Mouse (Mus musculus) monocyte, adult 5-6 weeks (primary cell): ENCODE measurements around the gene Sema4b. TPM values are rescaled to one million over a fixed set of nuclear protein-coding genes. Genes with fewer than 3 reads are reported as not detected.

Source experiments
- ATAC-seq: fragments of 153-309, 156-312 bp; replicated peaks from 2 replicates; pipeline ENCODE4 v1.8.0; 2017; ENCODE audit warnings: mild to moderate bottlenecking; ENCODE audit not compliant: low TSS enrichment, insufficient number of reproducible peaks, severe bottlenecking, poor library complexity, low FRiP score
- total RNA-seq: library from RNA; stranded (forward); fragments of 200-1000, 200-491, 200-594 nt; gene quantifications from 3 replicates; pipeline ENCODE4 v1.2.3, GENCODE M21; 2017

The Sema4b gene
- total RNA-seq, 1 experiment from 2014 or later: 7.4 TPM

DNA sequence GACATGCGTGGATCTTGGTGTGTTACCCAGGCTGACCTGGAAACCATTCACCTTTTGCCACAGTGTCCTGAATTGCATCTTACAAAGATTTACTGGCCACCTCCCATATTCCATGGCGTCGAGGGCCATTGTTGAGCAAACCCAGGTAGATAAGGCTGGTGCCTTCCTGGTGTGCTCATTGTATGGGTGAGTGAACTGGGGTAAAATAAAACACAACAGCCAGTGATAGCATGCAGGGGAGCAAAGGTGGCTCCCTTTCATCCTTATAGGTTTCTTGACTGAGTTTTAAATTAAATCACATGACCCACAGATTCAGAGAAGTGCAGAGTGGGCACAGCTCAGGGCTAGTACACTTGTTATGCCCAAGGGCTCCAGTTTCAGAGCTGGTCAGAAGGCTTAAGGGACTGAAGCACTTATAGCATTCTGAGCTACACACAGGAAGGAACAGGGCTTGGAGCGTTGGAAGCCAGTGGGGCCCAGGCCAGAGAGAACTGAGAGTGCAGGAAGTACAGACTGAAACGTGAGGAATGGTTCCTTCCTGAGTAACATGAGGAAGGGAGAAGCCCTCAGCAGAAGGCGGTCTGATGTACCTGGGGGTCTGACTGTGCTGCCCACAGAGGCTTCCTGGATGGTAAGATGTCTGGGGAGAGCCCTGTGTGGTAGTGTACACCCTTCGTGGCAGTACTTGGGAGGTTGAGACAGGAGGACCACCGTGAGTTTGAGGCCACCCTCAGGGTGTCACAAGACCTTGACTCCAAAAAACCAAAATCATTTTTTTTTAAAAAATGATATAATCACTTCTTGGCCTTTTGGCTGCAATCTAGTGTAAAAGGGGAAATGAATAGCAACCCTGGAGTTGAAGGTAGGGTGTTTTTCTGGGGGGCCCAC lies 14.3 kb upstream of the Sema4b start:
- no peak for ATAC-seq

DNA sequence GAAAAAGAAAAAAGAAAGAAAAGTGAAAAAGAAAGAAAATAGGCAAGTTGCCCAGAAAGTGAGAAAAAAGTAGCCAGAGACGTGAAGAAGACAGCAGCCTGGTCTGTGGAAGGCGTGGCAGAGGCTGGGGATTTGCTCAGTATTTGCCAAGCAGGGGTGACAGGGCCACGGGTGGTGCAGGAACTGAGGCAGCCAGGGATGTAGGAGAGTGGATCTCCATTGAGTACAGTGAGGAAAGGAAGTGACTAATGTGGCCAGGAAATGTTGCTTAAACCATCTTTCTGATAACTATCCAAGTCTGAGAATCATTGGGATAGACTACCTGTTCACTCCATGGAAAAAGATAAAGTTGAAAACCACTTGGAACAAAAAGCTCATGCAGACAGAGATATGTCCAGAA lies 10.5 kb upstream of the Sema4b start:
- no peak for ATAC-seq

DNA sequence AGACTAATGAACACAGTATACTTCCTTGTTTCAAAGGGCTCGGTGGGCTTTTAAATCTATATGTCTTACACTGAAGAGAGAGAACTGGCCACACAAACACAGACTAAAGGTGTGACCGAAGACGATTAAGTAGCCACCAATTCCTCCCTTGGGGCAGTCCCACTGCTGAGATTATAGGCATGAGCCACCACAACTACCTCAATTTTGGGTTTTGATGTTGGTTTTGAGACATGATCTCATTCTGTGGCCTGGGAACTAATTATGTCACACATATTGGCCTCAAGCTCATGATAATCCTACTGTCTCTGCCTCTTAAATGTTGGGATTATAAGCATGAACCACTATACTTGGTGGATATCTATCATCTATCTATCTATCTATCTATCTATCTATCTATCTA lies 9.2 kb upstream of the Sema4b start:
- ATAC-seq: peak; percentile 51; the same call in 1 of the 2 replicates

DNA sequence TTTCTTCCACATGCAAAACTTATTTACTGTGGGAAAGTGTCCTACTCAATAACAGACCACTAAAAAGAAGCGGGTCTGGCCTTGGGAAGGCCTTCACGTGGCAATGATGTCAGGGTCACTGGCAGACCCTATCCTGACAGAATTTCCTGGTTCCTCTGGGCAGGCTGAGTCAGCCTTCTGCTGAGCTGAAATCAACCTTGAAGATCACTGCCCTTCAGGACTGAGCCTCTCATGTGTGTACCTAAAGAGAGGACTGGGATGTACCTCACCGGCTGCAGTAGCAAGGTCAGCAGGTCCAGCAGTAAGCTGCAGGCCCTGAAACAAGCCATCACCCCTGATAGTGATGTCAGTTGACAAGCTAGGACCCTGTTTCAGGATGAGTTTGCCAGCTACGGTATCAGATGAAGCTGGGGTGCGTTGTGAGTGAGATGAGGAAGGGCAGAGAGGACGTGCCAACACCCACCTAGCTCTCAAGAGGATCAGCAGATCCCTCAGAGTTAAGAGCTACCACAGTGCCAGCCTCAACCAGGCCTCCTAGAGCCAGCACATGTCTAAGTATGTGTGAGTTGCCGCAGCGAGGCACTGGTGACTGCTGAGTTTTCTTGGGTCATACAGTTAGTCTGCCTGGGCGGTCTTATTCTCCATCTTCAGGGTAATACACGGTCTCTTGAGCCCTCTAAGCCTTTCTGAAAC lies 8.5 kb upstream of the Sema4b start:
- ATAC-seq: no peak

DNA sequence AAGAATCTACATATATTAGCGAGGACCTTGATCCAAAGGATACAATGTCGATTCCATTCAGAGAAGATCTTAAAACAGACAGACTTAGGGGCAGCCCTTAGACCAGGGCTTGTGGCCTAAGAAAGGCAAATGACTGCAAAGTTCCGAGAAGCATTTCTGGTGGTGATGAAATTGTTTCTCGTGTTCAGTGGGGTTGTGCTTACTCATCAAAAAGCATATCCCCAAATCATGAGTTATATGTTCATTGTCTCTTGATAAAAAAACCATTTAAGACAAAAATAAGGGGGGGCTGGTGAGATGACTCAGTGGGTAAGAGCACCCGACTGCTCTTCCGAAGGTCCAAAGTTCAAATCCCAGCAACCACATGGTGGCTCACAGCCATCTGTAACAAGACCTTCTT lies 7.3 kb upstream of the Sema4b start:
- ATAC-seq: no peak

DNA sequence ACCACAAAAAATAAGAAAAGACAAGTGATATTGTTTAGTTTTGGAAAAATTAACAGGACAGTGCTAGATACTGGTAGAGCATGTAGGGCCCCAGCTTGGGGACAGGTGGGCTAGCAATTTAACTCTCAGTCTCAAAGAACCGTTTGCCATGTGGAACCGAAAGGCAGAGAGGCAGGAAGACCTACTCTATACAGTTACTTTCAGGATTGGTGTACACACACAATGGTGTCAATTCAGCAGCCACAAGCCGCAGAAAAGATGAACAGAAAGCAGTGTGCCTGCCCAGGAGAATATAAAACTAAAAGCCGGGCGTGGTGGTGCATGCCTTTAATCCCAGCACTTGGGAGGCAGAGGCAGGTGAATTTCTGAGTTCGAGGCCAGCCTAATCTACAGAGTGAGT lies 6.9 kb upstream of the Sema4b start:
- peak; percentile 57; the same call in 1 of the 2 replicates for ATAC-seq

GRCm38 (mm10) chr7:80180202-80180601 lies 6.4 kb upstream of the Sema4b start:
- ATAC-seq: no peak

GRCm38 (mm10) chr7:80181078-80181477 lies 5.6 kb upstream of the Sema4b start:
- no peak for ATAC-seq

- ATAC-seq: no peak
Measured at GRCm38 (mm10) chr7:80182139-80182538, 4.5 kb upstream of the Sema4b start.

DNA sequence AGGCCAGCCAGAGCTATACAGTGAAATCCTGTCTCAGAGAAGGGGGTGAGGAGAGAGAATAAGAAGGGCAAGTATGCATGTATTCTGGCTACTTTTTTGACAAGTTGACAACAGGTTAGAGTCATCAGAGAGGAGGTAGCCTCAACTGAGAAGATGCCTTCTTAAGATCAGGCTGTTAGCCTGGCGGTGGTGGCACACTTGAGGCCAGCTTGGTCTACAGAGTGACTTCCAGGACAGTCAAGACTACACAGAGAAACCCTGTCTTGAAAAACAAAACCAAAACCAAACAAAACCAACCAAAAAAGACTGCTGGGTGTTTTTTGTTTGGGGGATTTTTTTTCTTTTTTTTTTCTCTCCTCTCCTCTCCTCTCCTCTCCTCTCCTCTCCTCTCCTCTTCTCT lies 3.2 kb upstream of the Sema4b start:
- no peak for ATAC-seq

- no peak for ATAC-seq
Measured at GRCm38 (mm10) chr7:80183969-80184368, 2.7 kb upstream of the Sema4b start.

DNA sequence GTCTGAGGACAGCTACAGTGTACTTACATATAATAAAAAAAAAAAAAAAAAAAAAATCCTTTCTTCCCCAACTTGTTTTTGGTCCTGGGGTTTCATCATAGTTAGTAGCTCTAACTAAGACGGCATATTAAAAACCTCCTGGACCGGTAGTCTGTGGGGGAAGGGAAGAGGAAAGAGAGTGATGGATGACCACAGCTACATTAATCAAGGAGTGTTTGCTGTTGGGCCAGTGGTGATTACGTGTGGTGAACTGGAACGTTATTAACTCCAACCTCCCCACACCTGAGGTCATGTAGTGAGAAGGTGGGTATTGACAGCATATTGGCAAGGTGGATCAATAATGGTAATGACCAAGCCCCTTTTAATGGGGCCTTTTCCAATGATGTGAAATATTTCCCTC lies 2.1 kb upstream of the Sema4b start:
- ATAC-seq: no peak

DNA sequence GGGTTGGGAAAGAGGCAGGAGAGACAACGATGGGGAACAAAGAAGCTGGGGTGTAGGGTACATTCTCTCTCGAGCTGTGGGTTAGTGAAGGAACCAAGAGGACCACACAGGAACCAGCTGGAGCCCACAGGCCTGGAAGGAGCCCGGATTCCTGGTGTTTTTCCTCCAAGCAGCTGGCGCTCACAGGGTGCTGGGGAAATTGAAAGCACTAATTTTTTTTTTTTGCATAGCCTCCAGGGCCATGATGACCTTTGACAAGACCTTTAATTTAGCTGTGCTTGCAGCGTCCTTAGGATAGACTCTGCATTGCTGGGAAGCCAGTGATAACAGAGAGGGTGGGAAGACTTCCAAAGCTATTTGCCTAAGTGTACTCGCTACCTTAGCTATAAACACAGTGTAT lies 1.7 kb upstream of the Sema4b start:
- no peak for ATAC-seq

DNA sequence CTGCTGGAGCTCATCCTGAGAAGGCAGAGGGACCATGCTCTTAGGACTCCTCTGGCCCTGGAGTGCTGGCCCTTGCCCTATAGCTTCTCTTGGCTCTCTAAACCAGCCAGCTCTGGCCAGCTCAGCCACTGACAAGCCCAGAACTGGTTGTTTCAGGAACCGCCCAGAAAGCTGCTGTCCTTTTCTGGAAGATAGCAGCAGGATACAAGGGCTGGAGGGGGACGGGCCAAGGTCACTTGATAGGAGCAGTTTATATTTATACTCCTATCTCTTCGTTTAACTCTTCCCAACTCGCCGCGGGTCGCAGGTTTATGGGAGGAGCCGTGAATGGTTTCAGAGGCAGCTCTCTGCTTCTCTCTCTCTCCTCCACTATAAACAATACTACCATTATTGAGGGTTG lies 620 bp upstream of the Sema4b start:
- ATAC-seq: no peak

DNA sequence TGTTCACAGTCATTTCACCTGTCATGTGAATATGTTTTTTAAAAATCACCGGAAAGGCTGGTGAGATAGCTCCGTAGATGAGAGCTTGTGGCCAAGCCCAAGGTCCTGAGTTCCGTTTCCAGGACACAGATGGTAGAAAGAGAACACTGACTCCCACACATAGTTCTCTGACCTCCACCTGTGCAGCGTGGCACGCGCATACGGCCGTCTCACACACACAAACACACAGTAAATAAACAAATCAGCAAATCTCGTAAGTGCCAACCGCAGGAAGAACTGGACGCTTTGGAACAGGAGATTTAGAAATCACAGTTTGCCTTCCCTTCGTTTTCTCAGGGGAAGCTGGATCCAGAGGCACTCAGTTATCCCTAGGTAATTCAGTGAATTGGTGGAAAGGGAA lies 860 bp downstream of the Sema4b start:
- no peak for ATAC-seq

DNA sequence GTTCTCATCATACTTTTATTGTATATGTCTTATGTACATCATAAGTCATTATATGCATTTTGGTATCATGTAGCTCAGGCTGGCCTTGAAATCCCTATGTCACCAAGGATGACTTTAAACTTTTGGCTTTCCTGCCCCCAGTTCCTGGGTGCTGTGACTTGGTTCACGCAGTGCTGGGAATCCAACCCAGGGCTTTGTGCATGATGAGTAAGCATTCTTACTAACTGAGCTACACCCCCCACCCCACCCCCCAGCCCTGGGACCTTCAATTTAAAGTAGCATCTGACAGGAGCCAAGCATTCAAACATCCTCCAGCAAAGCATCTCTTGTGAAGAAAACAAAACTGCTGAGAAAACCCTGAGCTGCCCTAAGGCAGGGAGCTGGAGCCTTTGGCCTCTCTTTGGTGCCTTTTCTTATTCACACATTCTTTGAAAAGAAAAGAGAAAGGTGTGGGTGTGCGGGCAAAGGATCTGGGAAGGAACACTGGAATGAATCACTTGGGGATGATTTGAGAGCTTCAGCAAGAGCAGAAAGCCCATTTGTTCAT lies 2.0 kb downstream of the Sema4b start:
- no peak for ATAC-seq

DNA sequence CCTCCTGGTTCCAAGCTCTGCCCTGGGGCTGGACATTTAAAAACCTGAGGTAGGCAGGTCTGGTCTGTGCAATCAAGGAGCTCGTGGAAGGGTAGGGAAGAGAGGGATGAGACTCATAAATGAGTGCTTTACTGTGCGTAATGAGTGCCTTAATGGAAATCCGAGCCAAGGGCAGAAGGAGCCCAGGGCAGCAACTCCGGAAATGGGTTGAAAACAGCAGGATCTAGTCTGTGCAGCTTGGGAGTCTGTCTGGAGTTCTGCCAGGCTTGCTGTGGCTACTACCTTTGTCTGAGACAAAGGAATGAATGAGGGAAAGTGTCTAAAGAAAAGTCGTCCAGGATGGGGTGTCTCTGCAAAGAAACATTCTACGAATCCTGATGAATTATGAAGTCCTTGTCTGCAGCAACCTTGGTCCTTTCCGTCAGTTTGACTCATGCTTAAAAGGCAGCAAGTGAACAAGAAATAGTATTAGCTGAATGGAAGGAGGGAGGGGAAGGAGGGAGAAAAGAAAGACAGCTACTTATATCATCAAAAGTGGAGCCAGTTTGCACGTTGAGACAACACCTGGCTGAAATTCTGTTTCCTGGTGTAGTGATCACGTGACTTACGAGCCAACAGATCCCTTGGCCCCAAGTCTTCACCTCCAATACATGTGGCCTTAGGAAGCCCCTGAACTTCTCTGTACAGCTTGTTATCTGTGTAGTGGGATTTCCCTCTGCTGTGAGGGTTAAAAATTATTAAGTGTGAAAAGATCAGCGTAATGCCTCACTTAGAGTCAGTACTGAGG lies 2.7 kb downstream of the Sema4b start:
- ATAC-seq: no peak

DNA sequence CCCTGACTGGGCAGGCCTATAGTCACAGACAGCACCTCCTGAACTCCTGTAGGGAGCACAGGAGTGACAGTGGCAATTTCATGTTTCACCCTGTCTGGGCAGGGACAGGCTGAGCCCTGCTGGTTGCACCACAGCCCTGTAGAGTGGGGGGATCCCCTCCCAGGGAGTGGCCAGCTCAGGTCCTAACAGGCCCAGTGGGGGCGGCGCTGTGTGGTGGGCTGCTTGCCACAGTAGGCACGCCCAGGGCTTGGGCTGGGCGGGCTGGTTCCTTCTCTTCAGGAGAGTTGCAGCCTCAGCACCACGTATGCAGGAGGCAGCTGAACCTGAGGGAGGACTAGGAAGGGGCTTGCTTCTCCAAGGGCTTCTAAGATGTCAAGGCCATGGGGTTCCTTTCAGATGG lies 4.8 kb downstream of the Sema4b start:
- peak; percentile 69 for ATAC-seq
